Mouse (Mus musculus) heart, embryonic 16.5 days (tissue): ENCODE results near the gene Plet1. TPM values are rescaled to one million over a fixed set of nuclear protein-coding genes. Genes with fewer than 3 reads are reported as not detected.

Source experiments
- ATAC-seq: fragments of 200-750 bp; cut with Nextera tagmentation; replicated peaks from 2 replicates; pipeline ENCODE4 v1.8.0; 2017; ENCODE audit warnings: moderate number of reproducible peaks; ENCODE audit not compliant: insufficient read depth, low FRiP score; ENCODE audit errors: extremely low read depth
- H3K27ac ChIP-seq: fragments of 300-500 bp; sonication (generic); 2 replicates; pipeline ENCODE4 v1.5.1; 2014; ENCODE audit warnings: mild to moderate bottlenecking, low read length, control low read depth, moderate library complexity
- H3K27me3 ChIP-seq: fragments of 300-500 bp; sonication (generic); 2 replicates; pipeline ENCODE4 v1.6.1; 2014; ENCODE audit warnings: low read length, mixed read lengths; ENCODE audit not compliant: control insufficient read depth, insufficient read depth
- H3K36me3 ChIP-seq: fragments of 300-500 bp; sonication (generic); 2 replicates; pipeline ENCODE4 v1.6.1; 2014; ENCODE audit not compliant: control insufficient read depth, insufficient read depth
- H3K4me1 ChIP-seq: fragments of 300-500 bp; sonication (generic); 2 replicates; pipeline ENCODE4 v1.6.1; 2014; ENCODE audit warnings: low read length, mixed read lengths; ENCODE audit not compliant: control insufficient read depth, insufficient read depth
- H3K4me2 ChIP-seq: fragments of 300-500 bp; sonication (generic); 2 replicates; pipeline ENCODE4 v1.6.1; 2014; ENCODE audit warnings: low read depth, mild to moderate bottlenecking, control low read depth, low read length
- H3K4me3 ChIP-seq: fragments of 300-500 bp; sonication (generic); 2 replicates; pipeline ENCODE4 v1.5.1; 2014; ENCODE audit warnings: mild to moderate bottlenecking, control low read depth, low read length
- H3K9ac ChIP-seq: fragments of 300-500 bp; sonication (generic); 2 replicates; pipeline ENCODE4 v1.6.1; 2014; ENCODE audit warnings: low read length, control low read depth
- H3K9me3 ChIP-seq: fragments of 300-500 bp; sonication (generic); replicated peaks from 2 replicates; pipeline ENCODE4 v1.6.1; 2016; ENCODE audit warnings: low read length; ENCODE audit not compliant: control insufficient read depth
- WGBS: fragments of 180-500 bp; shearing (Covaris S2); extraction: QIAGEN DNeasy Blood & Tissue Kit; methylation state at CpG from one replicate; pipeline ENCODE4 v1.1.7; 2014; 5-methylcytosine and 5-hydroxymethylcytosine counted together
- polyA plus RNA-seq: library from polyadenylated mRNA; unstranded; fragments of >200 nt; fragmentation: Nextera tagmentation; extraction: Ambion mirVana; gene quantifications from 2 replicates; pipeline ENCODE4 v1.2.1, GENCODE M21; 2015

Plet1 gene
- polyA plus RNA-seq, 1 experiment from 2014 or later = 1.7 TPM

DNA sequence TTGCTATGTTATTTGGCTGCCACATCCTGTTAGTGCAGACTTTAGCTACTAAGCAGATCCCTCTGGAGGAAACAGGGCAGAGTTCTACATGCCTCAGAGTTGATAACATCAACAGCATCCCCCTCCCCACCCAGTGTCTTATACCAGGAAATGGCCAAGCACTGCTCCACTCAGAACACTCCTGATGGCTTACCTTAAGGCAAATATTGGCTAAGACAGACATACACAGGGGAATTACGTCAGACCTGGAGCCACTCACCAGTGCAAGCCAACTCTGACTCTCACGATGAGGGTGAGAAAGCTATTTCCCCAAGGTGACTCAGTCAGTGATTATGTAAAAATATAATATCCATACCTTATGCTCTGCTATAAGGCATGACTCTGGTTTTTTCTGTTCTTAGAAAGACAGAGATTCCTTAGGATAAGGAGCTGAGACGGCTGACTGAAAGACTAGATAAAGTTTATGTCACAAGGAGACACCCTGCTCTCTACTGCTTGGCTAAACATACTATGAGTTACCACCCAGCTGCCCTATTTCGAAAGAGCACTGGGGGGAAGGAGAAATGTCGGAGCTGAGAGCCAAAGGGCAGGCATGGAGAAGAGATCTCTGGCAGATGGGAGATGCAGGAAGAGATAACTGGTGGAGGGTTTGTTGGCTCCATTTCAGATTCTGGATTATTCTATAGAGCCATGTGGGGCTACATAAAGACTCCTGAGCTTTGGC lies 23.8 kb upstream of the Plet1 start:
- Histone ChIP-seq H3K27me3 (no peaks in the 10 kb centered on the region), H3K4me1 (peaks cover 4% of the 10 kb centered on the region; the same call in 1 of the 2 replicates), H3K4me3 (no peak overlapping the region), H3K4me2 (no peak overlapping the region), H3K9ac (no peak overlapping the region), H3K9me3 (no peaks in the 10 kb centered on the region), H3K27ac (0 out of 2 replicates have a peak overlapping the region, but pooled peaks have one; percentile 1), H3K36me3 (no peaks in the 10 kb centered on the region)
- ATAC-seq = peak; percentile 49; the same call in 1 of the 2 replicates
- WGBS = 54% methylated on average over 5 of the region's 5 CpGs

GRCm38 (mm10) chr9:50471181-50471901 lies 23.0 kb upstream of the Plet1 start:
- Histone ChIP-seq H3K27ac (peak overlapping the region; percentile 33; the same call in 1 of the 2 replicates), H3K9ac (no peak overlapping the region), H3K4me1 (peaks cover 4% of the 10 kb centered on the region; the same call in 1 of the 2 replicates), H3K27me3 (no peaks in the 10 kb centered on the region), H3K9me3 (no peaks in the 10 kb centered on the region), H3K4me3 (no peak overlapping the region), H3K36me3 (no peaks in the 10 kb centered on the region), H3K4me2 (no peak overlapping the region)
- 37% methylated on average over 13 of the region's 13 CpGs for WGBS
- ATAC-seq = no peak

DNA sequence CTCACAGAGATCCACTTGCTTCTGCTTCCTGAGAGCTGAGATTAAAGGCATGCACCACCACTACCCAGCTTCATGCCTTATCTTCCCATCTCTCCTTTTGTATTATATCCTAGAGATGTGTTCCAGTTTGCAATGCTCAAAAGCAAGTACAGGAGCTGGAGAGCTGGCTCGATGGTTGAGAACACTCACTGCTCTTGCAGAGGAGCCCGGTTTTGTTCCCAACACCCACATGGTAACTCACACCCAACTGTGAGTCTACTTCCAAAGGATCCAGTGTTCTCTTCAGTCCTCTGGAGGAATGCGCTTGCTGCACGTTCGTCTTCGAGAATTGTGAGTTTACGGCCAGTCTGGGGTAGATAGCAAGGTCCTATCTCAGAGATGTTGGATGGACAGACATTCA lies 19.0 kb upstream of the Plet1 start:
- no peak overlapping the region for H3K9ac ChIP-seq
- WGBS = 71% methylated on average over 7 of the region's 7 CpGs
- H3K9me3 ChIP-seq = no peaks in the 10 kb centered on the region
- H3K4me1 ChIP-seq = peaks cover 10% of the 10 kb centered on the region; the same call in 1 of the 2 replicates
- H3K4me3 ChIP-seq = no peak overlapping the region
- no peak for ATAC-seq
- H3K27ac ChIP-seq = no peak overlapping the region
- H3K36me3 ChIP-seq = no peaks in the 10 kb centered on the region
- no peaks in the 10 kb centered on the region for H3K27me3 ChIP-seq
- H3K4me2 ChIP-seq = no peak overlapping the region

DNA sequence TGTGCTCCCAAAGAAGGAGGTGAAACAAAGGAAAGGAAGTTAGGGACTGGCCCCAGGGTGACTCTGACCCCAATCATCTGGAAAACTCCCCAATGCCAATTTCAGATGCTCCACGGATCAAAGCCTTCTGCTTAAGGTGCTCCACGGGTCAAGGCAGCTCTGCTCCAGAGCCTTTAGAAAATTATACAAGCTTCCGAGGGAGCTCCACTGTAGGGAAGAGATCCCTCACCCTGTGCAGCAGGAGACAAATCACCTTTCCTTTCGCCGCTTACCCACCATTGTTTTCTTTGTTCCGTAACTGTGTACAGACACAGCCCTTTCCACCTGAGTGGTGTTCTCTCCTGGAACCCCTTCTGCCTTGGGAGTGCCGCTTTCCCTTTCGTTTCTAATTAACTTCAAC lies 18.6 kb upstream of the Plet1 start:
- 75% methylated on average over 8 of the region's 8 CpGs for WGBS
- Histone ChIP-seq H3K4me3 (no peak overlapping the region), H3K4me1 (peaks cover 10% of the 10 kb centered on the region; the same call in 1 of the 2 replicates), H3K36me3 (no peaks in the 10 kb centered on the region), H3K9ac (no peak overlapping the region), H3K9me3 (no peaks in the 10 kb centered on the region), H3K4me2 (no peak overlapping the region), H3K27me3 (no peaks in the 10 kb centered on the region), H3K27ac (no peak overlapping the region)
- no peak for ATAC-seq

- H3K36me3 ChIP-seq = no peaks in the 10 kb centered on the region
- H3K27ac ChIP-seq = no peak overlapping the region
- peaks cover 8% of the 10 kb centered on the region; the same call in 1 of the 2 replicates for H3K4me1 ChIP-seq
- no peaks in the 10 kb centered on the region for H3K27me3 ChIP-seq
- ATAC-seq = no peak
- no peak overlapping the region for H3K9ac ChIP-seq
- no peaks in the 10 kb centered on the region for H3K9me3 ChIP-seq
- 48% methylated on average over 7 of the region's 7 CpGs for WGBS
- H3K4me2 ChIP-seq = no peak overlapping the region
- no peak overlapping the region for H3K4me3 ChIP-seq
These were observed 17.7 kb upstream of the Plet1 start for GRCm38 (mm10) chr9:50476651-50477050.

DNA sequence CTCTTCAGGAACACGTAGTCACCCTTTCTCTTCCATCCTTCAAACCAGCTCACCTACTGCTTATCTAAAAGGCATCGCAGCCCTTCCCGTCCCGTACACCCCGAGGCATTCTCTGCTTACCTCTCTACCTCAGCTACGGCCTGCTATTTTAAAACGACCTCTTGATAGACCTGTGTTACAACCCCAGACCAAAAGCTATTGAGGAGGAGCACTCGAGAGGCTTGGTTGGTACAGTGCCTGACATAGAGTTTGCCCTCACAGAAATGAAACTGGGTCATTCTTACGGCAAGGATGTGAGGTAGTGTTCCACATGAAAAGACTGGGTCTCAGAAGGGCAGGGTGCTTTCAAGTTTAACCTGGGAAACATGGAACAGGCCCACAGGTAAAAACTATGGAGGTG lies 17.1 kb upstream of the Plet1 start:
- Histone ChIP-seq H3K4me1 (0 out of 2 replicates have a peak, but pooled peaks cover 6% of the 10 kb centered on the region), H3K27ac (no peak overlapping the region), H3K36me3 (no peaks in the 10 kb centered on the region), H3K4me3 (no peak overlapping the region), H3K27me3 (no peaks in the 10 kb centered on the region), H3K9ac (no peak overlapping the region), H3K9me3 (no peaks in the 10 kb centered on the region), H3K4me2 (no peak overlapping the region)
- ATAC-seq = no peak
- 68% methylated on average over 9 of the region's 9 CpGs for WGBS

DNA sequence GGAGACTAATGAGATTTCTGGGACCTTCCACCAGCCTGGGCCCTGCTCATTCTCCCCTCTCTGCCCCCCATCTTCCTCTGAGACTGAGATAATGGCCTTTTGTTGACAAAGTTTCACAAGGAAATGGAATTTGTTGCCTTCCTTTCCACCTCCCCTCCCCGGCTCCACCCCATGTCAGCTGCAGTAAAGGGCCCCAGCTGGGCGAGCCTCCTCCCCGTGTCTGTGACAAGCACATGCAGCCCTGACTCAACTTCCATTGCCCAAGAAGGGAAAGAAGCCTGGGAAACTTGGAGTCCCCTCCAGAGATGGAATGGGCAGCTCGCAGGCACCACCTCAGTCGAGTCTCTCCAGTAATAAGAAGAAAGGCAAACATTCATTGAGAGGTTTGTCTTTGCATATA lies 15.5 kb upstream of the Plet1 start:
- Histone ChIP-seq H3K27me3 (no peaks in the 10 kb centered on the region; the same call in 1 of the 2 replicates), H3K36me3 (no peaks in the 10 kb centered on the region), H3K27ac (no peak overlapping the region), H3K9ac (no peak overlapping the region), H3K4me1 (0 out of 2 replicates have a peak, but pooled peaks cover 6% of the 10 kb centered on the region), H3K4me3 (no peak overlapping the region), H3K4me2 (no peak overlapping the region), H3K9me3 (no peaks in the 10 kb centered on the region)
- WGBS = 12% methylated on average over 5 of the region's 5 CpGs
- no peak for ATAC-seq

DNA sequence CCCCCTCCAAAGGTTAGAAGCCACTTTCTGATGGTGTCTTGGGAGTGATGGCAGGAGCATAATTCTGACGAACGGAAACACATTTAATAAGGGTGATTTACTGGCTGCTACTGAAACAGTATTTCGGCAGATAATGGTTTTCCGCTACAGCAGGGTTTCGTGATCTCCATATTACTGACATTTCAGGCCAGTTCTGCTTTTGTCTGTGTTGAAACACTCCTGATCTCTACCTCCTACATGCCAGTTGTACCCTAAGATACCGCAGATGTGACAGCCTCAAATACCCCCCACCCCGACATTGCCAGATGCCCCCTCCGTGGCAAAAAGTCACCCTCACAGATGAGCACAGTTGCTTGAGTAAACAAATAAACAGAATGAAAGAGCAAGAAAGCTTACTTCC lies 14.8 kb upstream of the Plet1 start:
- H3K9ac ChIP-seq = no peak overlapping the region
- 0 out of 2 replicates have a peak, but pooled peaks cover 6% of the 10 kb centered on the region for H3K4me1 ChIP-seq
- no peak for ATAC-seq
- no peak overlapping the region for H3K4me3 ChIP-seq
- no peak overlapping the region for H3K4me2 ChIP-seq
- H3K36me3 ChIP-seq = no peaks in the 10 kb centered on the region
- no peak overlapping the region for H3K27ac ChIP-seq
- 26% methylated on average over 8 of the region's 8 CpGs for WGBS
- H3K27me3 ChIP-seq = no peaks in the 10 kb centered on the region; the same call in 1 of the 2 replicates
- no peaks in the 10 kb centered on the region for H3K9me3 ChIP-seq

DNA sequence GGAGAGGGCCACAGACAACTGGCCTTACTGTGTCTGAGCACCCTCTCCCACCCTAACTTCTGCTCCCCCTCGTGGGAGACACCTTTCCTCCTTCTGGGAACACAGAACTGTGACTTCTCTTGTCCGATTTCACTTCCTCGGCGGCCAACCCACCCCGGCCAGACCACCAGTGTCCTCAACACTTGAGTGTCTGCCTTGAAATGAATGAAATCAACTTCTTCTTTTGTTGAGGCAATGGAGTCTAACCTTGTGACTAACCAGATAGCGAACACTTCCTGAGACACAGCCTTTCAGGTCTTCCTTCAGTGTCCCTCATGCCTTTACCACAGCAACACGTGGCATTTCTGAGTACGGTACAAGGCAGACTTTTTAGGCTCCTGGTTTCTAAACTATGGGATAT lies 11.6 kb upstream of the Plet1 start:
- Histone ChIP-seq H3K27ac (no peak overlapping the region), H3K27me3 (no peaks in the 10 kb centered on the region; the same call in 1 of the 2 replicates), H3K36me3 (no peaks in the 10 kb centered on the region), H3K4me2 (no peak overlapping the region), H3K4me3 (no peak overlapping the region), H3K9me3 (no peaks in the 10 kb centered on the region), H3K9ac (no peak overlapping the region), H3K4me1 (0 out of 2 replicates have a peak, but pooled peaks cover 9% of the 10 kb centered on the region)
- WGBS = 77% methylated on average over 8 of the region's 8 CpGs
- ATAC-seq = no peak
